7 mouse cellular contexts compared by ENCODE assay signal in genomic region chr2:136485815-136486619, GRCm38 (mm10). TPM values are rescaled to one million over a fixed set of nuclear protein-coding genes. Genes with fewer than 3 reads are reported as not detected.
A peak's percentile ranks its signal among the peaks of the same experiment; 100 is the strongest.
DNase-seq lines count a peak whose midpoint lies in the region; ATAC-seq lines count a peak whose summit lies in the region.

No protein-coding gene starts in this region.

- no peaks in the 10 kb centered on the region for H3K36me3 ChIP-seq in forebrain, embryonic 15.5 days
- no peaks in the 10 kb centered on the region for H3K36me3 ChIP-seq in hindbrain, embryonic 10.5 days
- no peaks in the 10 kb centered on the region for H3K36me3 ChIP-seq in lung, embryonic 15.5 days

- 0 out of 2 replicates have a peak, but pooled peaks cover 3% of the 10 kb centered on the region for H3K4me1 ChIP-seq in forebrain, embryonic 15.5 days
- H3K4me1 ChIP-seq in hindbrain, embryonic 10.5 days (replicated peaks): 0 out of 2 replicates have a peak, but pooled peaks cover 5% of the 10 kb centered on the region
- peaks cover 3% of the 10 kb centered on the region; the same call in 1 of the 2 replicates for H3K4me1 ChIP-seq in lung, embryonic 15.5 days

- WGBS in forebrain, embryonic 15.5 days: 13% methylated on average over 6 of the region's 6 CpGs
- WGBS in hindbrain, embryonic 10.5 days: 22% methylated on average over 6 of the region's 6 CpGs
- WGBS in lung, embryonic 15.5 days: 12% methylated on average over 6 of the region's 6 CpGs

- no peaks in the 10 kb centered on the region for H3K9me3 ChIP-seq in forebrain, embryonic 15.5 days
- H3K9me3 ChIP-seq in hindbrain, embryonic 10.5 days: no peaks in the 10 kb centered on the region
- H3K9me3 ChIP-seq in lung, embryonic 15.5 days: no peaks in the 10 kb centered on the region

- peak; percentile 72 for DNase-seq in R1 (ENCODE audit: low read depth, low spot score)
- DNase-seq in cerebellum, adult 11-12 months: peak; percentile 19
- peak; percentile 67 for DNase-seq in hindbrain, embryonic 10.5 days (ENCODE audit: low spot score)
- peak; percentile 11 to 47 for DNase-seq in layer of hippocampus, adult 8-10 months (ENCODE audit: low spot score in 2 of 2)
- DNase-seq in retina, adult 2 months (ENCODE audit: low read depth, low spot score): peak; percentile 69

- H3K27ac ChIP-seq in forebrain, embryonic 15.5 days (replicated peaks): no peak overlapping the region
- peak overlapping the region; percentile 62 for H3K27ac ChIP-seq in hindbrain, embryonic 10.5 days
- H3K27ac ChIP-seq in lung, embryonic 15.5 days: 0 out of 2 replicates have a peak overlapping the region, but pooled peaks have one; percentile 44

- H3K4me2 ChIP-seq in forebrain, embryonic 15.5 days (replicated peaks): no peak overlapping the region
- H3K4me2 ChIP-seq in lung, embryonic 15.5 days: no peak overlapping the region; the same call in 1 of the 2 replicates

- ATAC-seq in forebrain, embryonic 15.5 days (replicated peaks): peak; percentile 90
- ATAC-seq in lung, embryonic 15.5 days (ENCODE audit: borderline replicate concordance, extremely low read depth, low FRiP score, low TSS enrichment): peak; percentile 81

- H3K9ac ChIP-seq in forebrain, embryonic 15.5 days (replicated peaks): no peak overlapping the region
- no peak overlapping the region for H3K9ac ChIP-seq in lung, embryonic 15.5 days

- H3K4me3 ChIP-seq in forebrain, embryonic 15.5 days: no peak overlapping the region
- H3K4me3 ChIP-seq in hindbrain, embryonic 10.5 days: no peak overlapping the region
- H3K4me3 ChIP-seq in lung, embryonic 15.5 days: no peak overlapping the region

- no peaks in the 10 kb centered on the region for H3K27me3 ChIP-seq in forebrain, embryonic 15.5 days
- no peaks in the 10 kb centered on the region for H3K27me3 ChIP-seq in hindbrain, embryonic 10.5 days (ENCODE audit: insufficient read depth, poor library complexity, severe bottlenecking)
- H3K27me3 ChIP-seq in lung, embryonic 15.5 days: no peaks in the 10 kb centered on the region

RNA-seq across cellular contexts. Expression of gene Ankef1, which starts 15.7 kb away (rescaled TPM):
- polyA plus RNA-seq in forebrain, embryonic 15.5 days (2015; fragmentation: Nextera tagmentation; extraction: Ambion mirVana): 0.82 and 1.0 TPM in 2 replicates
- polyA plus RNA-seq in hindbrain, embryonic 10.5 days (2016; fragmentation: Nextera tagmentation; extraction: Ambion mirVana): 0.75 and 0.77 TPM in 2 replicates
- total RNA-seq in layer of hippocampus, adult 8-10 months (2022): 1 to 10 TPM; 1.3 to 2.3 (median 2.1) TPM
- polyA plus RNA-seq in lung, embryonic 15.5 days (2015; fragmentation: Nextera tagmentation; extraction: Ambion mirVana): 0.33 and 0.36 TPM in 2 replicates

Comparison
In these comparisons a context has a peak if more than half of its experiments do, and no peak if none do; other contexts are left out.
1. DNase-seq: peak in every context shown above with its lines; median percentile 72 in R1; 69 in retina, adult 2 months; 67 in hindbrain, embryonic 10.5 days; 29 in layer of hippocampus, adult 8-10 months; 19 in cerebellum, adult 11-12 months.